Mouse (Mus musculus) hindbrain, postnatal 0 days (tissue): Measurements from ENCODE around the gene Tbc1d10a. TPM values are rescaled to one million over a fixed set of nuclear protein-coding genes. Genes with fewer than 3 reads are reported as not detected.

ENCODE experiments used
- ATAC-seq: fragments of 200-750 bp; cut with Nextera tagmentation; 2 replicates; pipeline ENCODE4 v1.8.0; 2017; ENCODE audit warnings: mild to moderate bottlenecking, moderate TSS enrichment, moderate library complexity
- DNase-seq: peaks from one replicate; pipeline ENCODE4 v3.0.0-alpha.2; 2015; ENCODE audit warnings: low spot score
- H3K27ac ChIP-seq: fragments of 300-500 bp; sonication (generic); 2 replicates; pipeline ENCODE4 v1.5.1; 2014; ENCODE audit warnings: mild to moderate bottlenecking
- H3K27me3 ChIP-seq: fragments of 300-500 bp; sonication (generic); 2 replicates; pipeline ENCODE4 v1.6.1; 2014; ENCODE audit warnings: low read length, mixed read lengths; ENCODE audit not compliant: insufficient read depth
- H3K36me3 ChIP-seq: fragments of 300-500 bp; sonication (generic); 2 replicates; pipeline ENCODE4 v1.6.1; 2014; ENCODE audit warnings: low read length, mixed read lengths; ENCODE audit not compliant: insufficient read depth
- H3K4me1 ChIP-seq: fragments of 300-500 bp; sonication (generic); 2 replicates; pipeline ENCODE4 v1.6.1; 2014; ENCODE audit warnings: antibody characterized with exemption, low read length, mixed read lengths; ENCODE audit not compliant: insufficient read depth
- H3K4me2 ChIP-seq: fragments of 300-500 bp; sonication (generic); 2 replicates; pipeline ENCODE4 v1.6.1; 2014; ENCODE audit warnings: low read depth, mild to moderate bottlenecking, low read length, moderate library complexity, mixed read lengths
- H3K4me3 ChIP-seq: fragments of 300-500 bp; sonication (generic); 2 replicates; pipeline ENCODE4 v1.5.1; 2014; ENCODE audit warnings: low read length
- H3K9ac ChIP-seq: fragments of 300-500 bp; sonication (generic); replicated peaks from 2 replicates; pipeline ENCODE4 v1.6.1; 2014; ENCODE audit warnings: mild to moderate bottlenecking, low read length, moderate library complexity, mixed read lengths
- H3K9me3 ChIP-seq: fragments of 300-500 bp; sonication (generic); 2 replicates; pipeline ENCODE4 v1.6.1; 2016; ENCODE audit warnings: low read length, mixed read lengths
- CTCF ChIP-seq: IDR thresholded peaks from 2 replicates; pipeline ENCODE4 v1.5.1; 2016; ENCODE audit warnings: antibody characterized with exemption, control low read depth, low read depth
- WGBS: fragments of 180-500 bp; shearing (Covaris S2); extraction: QIAGEN DNeasy Blood & Tissue Kit; methylation state at CpG from one replicate; pipeline ENCODE4 v1.1.7; 2014; 5-methylcytosine and 5-hydroxymethylcytosine counted together
- polyA plus RNA-seq: library from polyadenylated mRNA; unstranded; fragments of >200 nt; fragmentation: Nextera tagmentation; extraction: Ambion mirVana; gene quantifications from 2 replicates; pipeline ENCODE4 v1.2.1, GENCODE M21; 2015
- total RNA-seq: library from RNA; depleted of rRNA; stranded (reverse); fragments of >200 nt; gene quantifications from 2 replicates; pipeline ENCODE4 v1.2.3, GENCODE M21; 2014

Gene Tbc1d10a
- total and polyA plus RNA-seq, 2 experiments from 2014 or later = 34.2 to 59.1 TPM

DNA sequence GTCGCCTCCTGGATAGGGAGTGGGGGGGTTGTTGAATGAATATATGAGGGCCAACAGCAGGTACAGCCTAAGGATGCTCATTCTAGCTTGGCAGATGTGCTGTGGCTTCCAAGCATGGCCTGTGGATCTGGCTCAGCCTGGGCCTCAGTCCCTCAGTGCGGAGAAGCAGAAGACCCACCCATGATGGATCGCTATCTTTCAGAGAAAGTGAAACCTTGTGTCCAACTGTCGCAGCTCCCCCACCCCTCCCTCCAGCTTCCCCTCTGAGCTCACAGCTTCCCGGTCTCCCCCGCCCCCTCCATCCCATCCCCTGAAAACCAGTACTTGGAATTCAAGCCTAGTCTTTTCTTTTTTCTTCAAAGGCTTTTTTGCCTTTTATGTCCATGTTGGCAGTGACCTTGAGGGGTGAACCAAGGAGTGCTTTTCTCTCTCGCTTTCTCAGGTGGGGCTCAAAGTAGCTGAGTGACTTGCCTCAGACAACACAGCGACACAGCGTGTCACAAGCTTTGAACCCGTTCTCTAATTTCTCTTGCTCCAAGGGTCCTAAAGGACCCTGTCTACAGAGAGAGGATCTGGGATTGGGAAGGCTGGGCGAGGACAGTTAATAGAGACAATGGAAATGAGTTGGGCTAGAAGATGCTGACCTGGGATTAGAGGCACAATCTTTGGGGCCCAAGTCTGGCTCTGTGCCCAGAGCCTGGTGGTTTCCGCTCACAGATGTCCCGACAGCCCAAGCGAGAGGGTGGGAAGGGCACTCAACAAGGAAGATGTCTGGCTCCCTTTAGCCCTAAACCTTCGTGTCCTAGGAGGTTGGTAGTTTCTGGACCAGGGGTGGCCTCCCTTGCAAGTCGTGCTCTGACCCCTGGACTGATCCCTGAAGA is 49.3 kb downstream of the Tbc1d10a start, which contains the start of gene Osm:
Gene Osm, plus strand, starts transcription at position 756 of the 881 bp plus-strand sequence.
- H3K4me1 ChIP-seq = no peaks in the 10 kb centered on the region
- H3K4me3 ChIP-seq = no peak within 1 kb of the TSS
- H3K9me3 ChIP-seq = no peaks in the 10 kb centered on the region
- H3K36me3 ChIP-seq = no peaks in the 10 kb centered on the region
- no peak within 1 kb of the TSS for H3K9ac ChIP-seq
- ATAC-seq (no peak), DNase-seq (no peak)
- WGBS = 69% methylated on average over 16 of the region's 16 CpGs
- no peak within 1 kb of the TSS for H3K27ac ChIP-seq
- no peak within 1 kb of the TSS for H3K4me2 ChIP-seq
- TF ChIP-seq CTCF = no peak
- H3K27me3 ChIP-seq = no peaks in the 10 kb centered on the region

DNA sequence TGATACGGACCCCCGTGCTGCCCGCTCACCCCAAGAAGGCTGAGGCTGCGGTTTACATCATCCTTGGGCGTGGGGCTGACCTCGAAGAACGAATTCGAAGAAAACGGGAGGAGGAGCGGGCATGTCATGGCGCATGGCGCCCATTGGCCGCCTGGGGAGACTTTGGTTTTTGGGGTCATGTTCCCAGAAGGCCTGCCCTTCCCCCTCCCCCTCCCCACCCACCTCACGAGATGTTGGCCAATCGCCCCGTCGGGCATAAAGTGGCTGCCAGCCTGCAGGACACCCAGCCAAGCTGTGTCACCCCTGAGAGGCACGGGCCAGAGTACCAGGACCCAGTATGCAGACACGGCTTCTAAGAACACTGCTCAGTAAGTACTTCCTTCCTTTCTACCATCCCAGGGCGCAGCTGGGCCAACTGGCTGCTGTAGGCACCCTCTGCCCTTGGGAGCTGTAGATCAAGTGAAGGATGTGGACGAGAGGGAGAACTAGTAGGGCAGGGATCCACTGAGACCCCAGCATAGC is 50.0 kb downstream of the Tbc1d10a start:
- Histone ChIP-seq H3K9me3 (no peaks in the 10 kb centered on the region), H3K9ac (no peak overlapping the region), H3K27me3 (no peaks in the 10 kb centered on the region), H3K4me2 (no peak overlapping the region), H3K4me3 (no peak overlapping the region), H3K36me3 (no peaks in the 10 kb centered on the region), H3K4me1 (no peaks in the 10 kb centered on the region), H3K27ac (no peak overlapping the region)
- 89% methylated on average over 21 of the region's 21 CpGs for WGBS
- no peak for ATAC-seq
- TF ChIP-seq CTCF = no peak
- DNase-seq = no peak

DNA sequence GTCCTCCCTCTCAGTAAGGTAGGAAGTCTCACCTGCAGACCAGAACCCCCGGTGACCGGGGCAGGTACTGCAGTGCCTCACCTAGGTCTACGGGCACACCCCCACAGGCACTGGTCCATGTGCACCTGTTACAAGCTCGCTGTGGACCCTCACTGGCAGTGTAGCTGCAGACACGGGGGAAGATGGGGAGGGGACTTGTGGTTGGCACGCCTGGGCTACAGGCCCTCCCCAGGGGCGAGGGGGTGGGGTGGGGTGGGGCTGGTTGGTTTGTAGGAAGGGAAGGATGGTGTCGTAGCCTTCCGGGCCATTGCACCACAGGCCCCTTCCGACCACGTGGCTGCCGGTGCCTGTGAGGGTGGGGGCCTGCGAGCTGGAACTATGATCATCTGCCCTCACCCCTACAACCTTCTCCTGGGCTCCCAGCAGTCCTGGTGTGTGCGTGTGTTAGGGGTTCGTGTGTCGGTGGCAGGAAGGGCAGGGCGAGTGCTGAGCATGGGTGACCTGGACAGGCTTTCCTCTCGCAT is 50.9 kb downstream of the Tbc1d10a start:
- no peaks in the 10 kb centered on the region for H3K36me3 ChIP-seq
- no peaks in the 10 kb centered on the region for H3K4me1 ChIP-seq
- H3K4me2 ChIP-seq = no peak overlapping the region
- H3K27ac ChIP-seq = no peak overlapping the region
- ATAC-seq (no peak; the same call in 1 of the 2 replicates), DNase-seq (no peak)
- H3K9ac ChIP-seq = no peak overlapping the region
- no peak for TF ChIP-seq CTCF
- H3K9me3 ChIP-seq = no peaks in the 10 kb centered on the region
- 89% methylated on average over 18 of the region's 18 CpGs for WGBS
- H3K27me3 ChIP-seq = no peaks in the 10 kb centered on the region
- no peak overlapping the region for H3K4me3 ChIP-seq

DNA sequence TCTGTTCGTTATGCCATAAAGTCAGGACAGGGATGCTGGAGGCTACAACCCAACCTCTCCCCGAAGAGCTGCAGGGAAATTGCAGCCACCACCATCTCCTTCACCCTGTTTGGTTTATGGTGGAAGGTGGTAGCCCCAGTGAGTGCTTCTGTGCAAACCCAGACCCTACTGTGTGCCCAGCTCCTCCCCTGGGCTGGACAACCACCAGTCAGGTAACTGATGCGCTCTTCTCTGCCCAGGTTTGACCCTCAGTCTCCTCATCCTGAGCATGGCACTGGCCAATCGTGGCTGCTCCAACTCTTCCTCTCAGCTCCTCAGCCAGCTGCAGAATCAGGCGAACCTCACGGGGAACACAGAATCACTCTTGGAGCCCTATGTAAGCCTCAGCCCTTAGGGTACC is 51.6 kb downstream of the Tbc1d10a start:
- no peak overlapping the region for H3K27ac ChIP-seq
- H3K9ac ChIP-seq = no peak overlapping the region
- H3K27me3 ChIP-seq = no peaks in the 10 kb centered on the region
- no peaks in the 10 kb centered on the region for H3K4me1 ChIP-seq
- TF ChIP-seq CTCF = no peak
- ATAC-seq = no peak
- no peaks in the 10 kb centered on the region for H3K36me3 ChIP-seq
- no peak overlapping the region for H3K4me2 ChIP-seq
- no peak for DNase-seq
- no peak overlapping the region for H3K4me3 ChIP-seq
- H3K9me3 ChIP-seq = no peaks in the 10 kb centered on the region
- WGBS = 84% methylated on average over 6 of the region's 6 CpGs

DNA sequence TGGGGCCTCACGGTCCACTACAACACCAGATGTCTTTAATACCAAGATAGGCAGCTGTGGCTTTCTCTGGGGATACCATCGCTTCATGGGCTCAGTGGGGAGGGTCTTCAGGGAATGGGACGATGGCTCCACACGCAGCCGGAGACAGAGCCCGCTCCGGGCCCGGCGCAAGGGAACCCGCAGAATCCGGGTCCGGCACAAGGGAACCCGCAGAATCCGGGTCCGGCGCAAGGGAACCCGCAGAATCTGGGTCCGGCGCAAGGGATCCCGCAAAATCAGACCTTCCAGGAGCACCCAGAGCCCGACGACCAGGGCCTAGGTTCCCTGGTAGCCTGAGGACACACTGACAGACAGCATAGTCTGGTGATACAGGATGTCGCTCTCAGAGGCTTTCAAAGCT is 53.1 kb downstream of the Tbc1d10a start:
- Histone ChIP-seq H3K36me3 (no peaks in the 10 kb centered on the region), H3K4me1 (no peaks in the 10 kb centered on the region), H3K4me3 (no peak overlapping the region), H3K4me2 (no peak overlapping the region), H3K9ac (no peak overlapping the region), H3K27me3 (no peaks in the 10 kb centered on the region), H3K27ac (no peak overlapping the region), H3K9me3 (no peaks in the 10 kb centered on the region)
- WGBS = 93% methylated on average over 23 of the region's 23 CpGs
- no peak for ATAC-seq
- DNase-seq = no peak
- TF ChIP-seq CTCF = no peak

DNA sequence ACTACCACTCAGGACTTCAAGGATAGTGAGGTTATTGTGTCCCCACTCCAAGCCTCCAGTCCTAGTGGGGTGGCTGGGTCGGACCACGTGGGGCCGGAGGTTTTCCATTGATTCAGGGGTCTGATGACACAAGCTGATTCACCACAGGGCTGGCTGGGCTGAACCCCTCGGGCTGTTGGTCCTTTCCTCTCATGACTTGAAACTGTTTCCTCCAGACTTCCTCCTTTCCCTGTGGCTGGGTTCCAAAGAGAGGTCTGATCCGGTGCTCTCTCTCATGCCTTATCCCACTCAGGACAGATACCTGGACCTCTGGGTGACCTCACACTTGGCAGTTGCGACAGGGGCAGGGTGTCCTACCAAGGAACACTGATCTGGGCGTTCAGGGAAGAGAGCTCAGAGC is 53.6 kb downstream of the Tbc1d10a start:
- H3K9me3 ChIP-seq = no peaks in the 10 kb centered on the region
- no peaks in the 10 kb centered on the region for H3K27me3 ChIP-seq
- H3K4me1 ChIP-seq = no peaks in the 10 kb centered on the region
- WGBS = 77% methylated on average over 7 of the region's 7 CpGs
- H3K36me3 ChIP-seq = no peaks in the 10 kb centered on the region
- H3K4me2 ChIP-seq = no peak overlapping the region
- no peak for ATAC-seq
- no peak for TF ChIP-seq CTCF
- no peak for DNase-seq
- no peak overlapping the region for H3K9ac ChIP-seq
- no peak overlapping the region for H3K27ac ChIP-seq
- no peak overlapping the region for H3K4me3 ChIP-seq

DNA sequence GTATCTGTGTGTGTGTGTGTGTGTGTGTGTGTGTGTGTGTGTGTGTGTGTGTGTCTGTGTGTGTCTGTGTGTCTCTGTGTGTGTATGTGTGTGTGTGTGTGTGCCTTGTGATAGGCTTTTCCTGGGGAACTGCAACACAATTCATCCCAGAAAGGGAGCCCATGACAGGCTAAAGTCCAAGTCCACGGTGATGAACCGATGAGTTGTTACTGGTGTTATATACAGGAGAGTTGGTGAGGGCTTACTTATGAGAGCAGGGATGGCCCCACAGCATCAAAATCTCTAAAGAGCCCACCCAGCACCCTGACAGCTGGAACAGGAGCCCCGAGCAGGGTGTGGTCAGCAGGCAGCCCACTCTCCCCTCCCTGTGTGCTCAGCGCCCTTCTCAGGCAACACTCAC is 54.6 kb downstream of the Tbc1d10a start:
- no peak for TF ChIP-seq CTCF
- no peak overlapping the region for H3K9ac ChIP-seq
- ATAC-seq (no peak), DNase-seq (no peak)
- WGBS = 80% methylated on average over 4 of the region's 4 CpGs
- no peaks in the 10 kb centered on the region for H3K27me3 ChIP-seq
- H3K4me3 ChIP-seq = no peak overlapping the region
- no peaks in the 10 kb centered on the region for H3K4me1 ChIP-seq
- no peaks in the 10 kb centered on the region for H3K9me3 ChIP-seq
- no peaks in the 10 kb centered on the region for H3K36me3 ChIP-seq
- no peak overlapping the region for H3K27ac ChIP-seq
- no peak overlapping the region for H3K4me2 ChIP-seq
